Mouse (Mus musculus) MEL-GATA-1-ER (cell line): Measurements from ENCODE around the gene Evx2.

Experiments used
- DNase-seq: peaks from one replicate; pipeline ENCODE4 v3.0.0-alpha.2; 2012; ENCODE audit warnings: low read depth; ENCODE audit errors: extremely low read depth

Gene Evx2

DNA sequence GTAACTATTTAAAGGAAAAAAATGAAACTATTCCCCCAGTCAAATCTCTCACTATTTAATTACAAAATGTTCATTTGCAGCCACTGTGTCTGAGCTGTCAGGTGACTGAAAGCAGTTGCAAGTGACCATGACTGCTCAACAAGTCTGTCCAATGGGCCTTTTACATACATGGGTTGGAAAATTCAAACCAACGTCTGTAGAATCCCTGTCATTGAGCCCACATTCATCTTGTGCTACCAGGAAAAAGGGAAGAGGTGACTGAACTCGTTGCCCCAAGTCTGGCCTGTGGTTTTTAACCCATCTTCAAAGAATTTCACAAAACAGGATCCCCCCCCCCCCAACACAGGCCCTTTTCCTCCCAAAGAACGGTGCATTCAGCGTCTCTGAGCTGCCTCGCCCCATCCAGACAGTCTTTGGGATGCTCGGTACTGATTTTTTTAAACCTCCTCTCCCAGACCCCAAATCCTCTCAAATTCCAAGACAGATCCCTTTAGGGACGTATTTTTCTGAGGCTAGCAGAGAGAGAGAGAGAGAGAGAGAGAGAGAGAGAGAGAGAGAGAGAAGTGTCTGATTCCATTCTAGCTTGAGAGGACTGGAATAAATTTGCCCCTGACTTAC, 36.6 kb upstream of the Evx2 start:
- DNase-seq = no peak

DNA sequence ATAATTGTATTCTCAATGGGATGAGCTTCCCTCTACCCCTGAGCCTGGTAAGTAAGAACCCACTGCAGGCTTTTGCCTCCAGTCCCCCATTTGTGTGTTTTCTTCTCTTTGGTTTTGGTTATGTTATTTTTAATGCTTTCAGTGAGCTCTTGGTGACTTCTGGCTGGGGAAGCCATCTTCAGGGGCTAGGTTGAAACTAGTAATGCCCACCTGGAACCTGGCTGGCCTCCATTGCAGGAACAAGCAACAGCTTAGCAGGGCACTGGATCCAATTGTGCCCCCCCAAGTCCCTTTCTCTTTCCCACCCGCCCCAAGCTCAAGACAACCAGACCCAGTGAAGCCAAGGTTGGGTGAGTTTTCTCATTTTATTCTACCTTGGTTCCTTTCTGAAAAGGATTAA, 36.0 kb upstream of the Evx2 start:
- no peak for DNase-seq

DNA sequence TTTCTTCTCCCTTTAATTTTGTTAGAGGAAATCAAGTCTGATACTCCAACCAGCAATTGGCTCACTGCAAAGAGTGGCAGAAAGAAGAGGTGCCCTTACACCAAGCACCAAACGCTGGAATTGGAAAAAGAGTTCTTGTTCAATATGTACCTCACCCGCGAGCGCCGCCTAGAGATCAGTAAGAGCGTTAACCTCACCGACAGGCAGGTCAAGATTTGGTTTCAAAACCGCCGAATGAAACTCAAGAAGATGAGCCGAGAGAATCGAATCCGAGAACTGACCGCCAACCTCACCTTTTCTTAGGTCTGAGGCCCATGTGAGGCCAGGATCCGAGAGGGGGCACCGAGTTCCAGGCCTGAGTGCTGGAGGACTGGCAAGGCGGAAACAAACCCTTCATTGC, 34.7 kb upstream of the Evx2 start:
- DNase-seq = no peak

DNA sequence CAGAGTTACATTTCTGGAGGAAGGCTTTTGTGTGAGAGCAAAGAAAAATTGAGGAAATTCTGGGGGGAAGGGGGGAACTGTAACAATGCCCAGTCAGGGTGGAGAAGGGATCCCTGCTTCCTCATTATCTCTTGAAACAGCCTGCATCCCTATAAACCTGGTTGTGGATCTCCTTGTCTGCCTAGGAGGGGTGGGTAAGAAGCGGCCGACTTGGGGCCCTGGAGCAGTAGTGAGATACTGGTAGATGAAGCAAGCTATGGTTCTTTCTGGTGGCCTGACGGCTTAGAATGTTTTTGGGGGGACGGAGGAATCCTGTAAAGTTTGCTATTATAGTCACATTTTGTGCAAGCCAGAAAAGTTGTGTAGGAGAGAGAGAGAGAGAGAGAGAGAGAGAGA, 34.1 kb upstream of the Evx2 start:
- no peak for DNase-seq

DNA sequence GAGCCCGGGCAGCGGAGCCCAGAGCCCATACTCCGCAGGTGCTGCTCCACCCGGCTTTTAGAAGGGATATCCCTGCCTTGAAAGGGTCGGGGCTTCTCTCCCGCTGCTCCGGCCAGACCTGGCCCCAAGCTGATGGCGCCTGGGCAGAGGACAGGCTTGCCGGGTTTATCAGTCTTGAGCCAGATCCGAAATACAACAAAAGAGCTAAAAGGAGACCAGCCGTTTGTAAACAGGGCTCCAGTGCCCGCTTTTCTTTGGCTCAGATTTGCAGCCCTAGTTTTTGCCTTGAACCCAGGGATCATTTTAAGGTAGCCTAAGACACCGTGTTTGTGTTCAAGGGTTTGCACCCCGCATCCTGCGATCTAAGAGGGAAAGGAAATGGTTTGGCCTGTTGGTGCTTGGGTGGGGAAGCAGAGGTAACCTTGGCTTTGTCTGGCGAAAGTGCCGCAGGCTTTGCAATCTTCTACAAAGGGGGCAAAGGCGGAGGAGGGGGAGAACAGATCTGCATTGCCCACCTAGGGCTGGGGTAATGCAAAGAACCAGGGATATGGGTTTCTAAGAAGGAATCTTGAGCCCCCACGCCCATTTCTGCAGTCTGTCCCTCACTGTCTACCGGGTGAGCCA, 33.6 kb upstream of the Evx2 start:
- no peak for DNase-seq

DNA sequence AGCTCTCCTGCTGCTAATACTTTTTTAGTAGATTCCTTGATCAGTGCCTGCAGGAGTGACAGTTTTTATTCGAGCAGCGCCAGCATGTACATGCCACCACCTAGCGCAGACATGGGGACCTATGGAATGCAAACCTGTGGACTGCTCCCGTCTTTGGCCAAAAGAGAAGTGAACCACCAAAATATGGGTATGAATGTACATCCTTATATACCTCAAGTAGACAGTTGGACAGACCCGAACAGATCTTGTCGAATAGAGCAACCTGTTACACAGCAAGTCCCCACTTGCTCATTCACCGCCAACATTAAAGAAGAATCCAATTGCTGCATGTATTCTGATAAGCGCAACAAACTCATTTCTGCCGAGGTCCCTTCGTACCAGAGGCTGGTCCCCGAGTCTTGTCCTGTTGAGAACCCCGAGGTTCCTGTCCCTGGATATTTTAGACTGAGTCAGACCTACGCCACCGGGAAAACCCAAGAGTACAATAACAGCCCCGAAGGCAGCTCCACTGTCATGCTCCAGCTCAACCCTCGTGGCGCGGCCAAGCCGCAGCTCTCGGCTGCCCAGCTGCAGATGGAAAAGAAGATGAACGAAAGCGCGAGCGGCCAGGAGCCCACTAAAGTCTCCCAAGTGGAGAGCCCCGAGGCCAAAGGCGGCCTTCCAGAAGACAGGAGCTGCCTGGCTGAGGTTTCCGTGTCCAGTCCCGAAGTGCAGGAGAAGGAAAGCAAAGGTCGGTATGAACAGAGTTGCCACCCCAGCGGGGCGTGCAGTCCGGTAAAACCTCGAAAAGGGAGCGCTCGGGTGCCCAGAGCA, 32.8 kb upstream of the Evx2 start:
- no peak for DNase-seq

DNA sequence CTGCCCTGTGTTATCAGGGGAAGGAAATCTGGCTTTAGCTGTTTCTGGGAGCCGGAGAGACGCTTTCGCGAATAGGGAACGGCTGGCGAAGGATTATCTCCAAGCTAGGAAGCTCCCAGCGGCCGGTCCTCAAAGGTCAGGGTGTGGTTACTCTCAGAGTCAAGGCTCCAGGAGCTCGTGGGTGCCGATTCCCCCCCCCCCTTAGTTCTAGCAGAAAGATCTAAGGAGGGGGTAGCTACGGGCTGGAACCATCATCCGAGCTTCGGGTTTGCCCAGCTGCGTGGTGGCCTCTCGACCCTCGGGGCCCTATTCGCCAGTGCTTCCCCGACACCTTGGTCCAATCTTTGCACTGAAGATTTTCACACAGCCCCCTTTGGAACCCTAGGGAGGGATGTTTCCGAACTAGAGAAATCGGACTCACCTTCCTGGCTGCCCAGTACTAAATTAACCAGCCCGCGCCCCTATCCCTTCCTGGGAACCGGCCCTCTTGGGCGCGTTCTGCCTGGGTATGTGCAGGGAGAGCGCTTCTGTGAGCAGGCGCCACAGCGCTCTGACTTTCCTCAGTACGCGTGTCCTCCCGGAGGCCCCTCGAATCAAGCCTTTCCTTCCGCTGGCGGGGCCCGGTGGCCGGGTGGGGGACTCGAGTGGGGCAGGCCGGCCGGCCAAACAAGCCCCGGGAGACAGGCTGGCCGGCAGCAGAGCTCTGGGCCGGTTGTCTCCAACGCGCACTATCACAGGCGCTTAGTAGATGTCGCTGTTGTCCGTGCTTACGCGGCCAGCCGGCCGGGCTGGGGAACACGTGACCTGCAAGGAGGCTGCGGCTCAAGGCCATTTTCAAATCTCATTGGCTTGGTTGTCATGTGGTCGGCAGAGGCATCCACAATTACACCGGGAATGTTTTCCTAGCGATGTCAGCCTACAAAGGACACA, 31.9 kb upstream of the Evx2 start, which contains the start of gene Hoxd10:
Hoxd10 (plus strand) TSS at position 903 of the 930 bp plus-strand sequence.
- DNase-seq = no peak

DNA sequence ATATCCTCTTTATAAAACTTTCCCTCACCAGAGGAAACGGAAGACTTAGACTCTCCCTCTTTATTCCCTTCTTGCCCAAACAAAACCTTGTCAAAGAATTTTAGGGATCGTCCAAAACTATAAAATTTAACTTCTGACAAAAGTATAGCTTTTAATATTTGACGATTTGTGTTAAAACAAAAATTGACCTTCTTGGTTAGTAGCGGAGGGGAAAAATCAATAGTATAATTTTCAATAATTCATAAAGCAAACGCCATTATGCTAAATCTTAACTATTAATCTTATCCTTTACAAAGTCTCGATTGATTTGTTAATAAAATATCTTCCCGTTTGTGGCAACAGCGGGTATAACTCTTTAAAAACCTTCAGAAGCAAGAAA, 31.0 kb upstream of the Evx2 start:
- no peak for DNase-seq

DNA sequence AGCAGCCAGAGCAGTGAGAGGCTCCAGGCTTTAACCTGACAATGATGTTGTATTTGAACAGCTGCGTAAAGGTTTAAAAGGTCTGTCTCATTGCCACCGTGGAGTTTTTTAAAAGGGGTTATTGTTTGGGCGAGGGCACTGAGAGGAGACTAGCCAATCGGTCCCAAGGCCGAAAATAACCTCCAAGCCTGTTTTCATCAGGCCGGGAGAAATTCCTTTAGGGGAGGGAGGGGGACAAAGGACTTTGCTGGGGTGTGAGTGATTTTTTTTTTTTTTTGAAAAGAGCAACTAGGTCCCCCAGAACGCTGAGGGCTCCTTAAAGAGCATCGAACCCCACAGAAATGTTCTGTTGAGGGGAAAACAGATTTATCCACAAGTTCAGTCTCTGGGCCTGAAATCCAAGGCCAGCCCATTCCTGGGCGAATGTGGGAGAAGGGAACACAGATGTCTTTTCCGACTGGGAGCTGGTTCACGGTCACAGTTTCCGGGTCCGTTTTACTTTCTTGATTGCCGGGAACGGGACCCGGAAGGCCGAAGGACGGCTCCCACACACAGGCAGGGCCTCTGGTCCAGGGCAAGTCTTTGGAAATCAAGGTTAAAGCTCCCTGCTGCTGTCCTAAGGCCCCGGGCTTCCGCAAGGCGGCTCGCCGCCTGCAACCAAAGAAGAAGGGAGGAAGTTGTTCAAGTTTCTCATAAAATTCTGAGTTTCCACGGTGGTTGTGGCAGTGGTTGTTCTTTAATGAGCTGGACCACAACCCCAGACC, 30.4 kb upstream of the Evx2 start:
- no peak for DNase-seq

DNA sequence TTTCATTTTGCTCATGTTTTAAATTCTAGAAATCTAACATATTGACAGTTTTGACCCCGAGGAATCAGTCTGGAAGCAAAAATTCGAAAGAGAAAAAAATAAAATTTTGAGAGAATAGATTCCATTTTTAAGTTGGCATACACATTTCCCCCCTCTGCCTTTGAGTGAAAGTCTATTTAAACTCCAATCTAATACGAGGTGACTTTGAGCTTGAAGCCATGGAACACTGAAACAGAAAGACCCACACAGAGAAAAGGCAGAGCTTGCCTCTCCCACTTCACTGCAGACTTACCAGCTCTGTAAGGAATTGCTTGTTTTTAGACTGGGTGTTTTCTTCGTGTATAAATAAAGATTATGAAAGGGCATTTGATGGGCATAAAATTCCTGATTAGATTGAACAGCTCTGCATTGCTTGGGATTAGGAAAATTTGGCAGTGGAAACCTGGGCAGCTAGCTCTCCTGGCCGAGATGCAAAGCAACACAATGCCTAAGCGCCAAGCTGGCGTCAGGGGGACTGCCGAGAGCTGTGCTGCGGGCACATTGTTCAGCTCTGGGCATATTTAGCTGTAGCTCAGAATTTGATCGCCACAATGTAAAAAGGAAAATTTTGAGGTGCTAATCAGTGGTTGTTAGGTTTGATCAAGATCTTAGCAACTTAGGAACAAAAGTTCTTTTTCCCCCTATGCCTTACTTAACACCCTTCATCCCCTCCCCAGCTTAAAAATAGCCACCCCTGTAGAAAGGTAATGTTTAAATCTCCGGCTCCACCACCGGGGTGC, 29.6 kb upstream of the Evx2 start:
- DNase-seq = no peak

DNA sequence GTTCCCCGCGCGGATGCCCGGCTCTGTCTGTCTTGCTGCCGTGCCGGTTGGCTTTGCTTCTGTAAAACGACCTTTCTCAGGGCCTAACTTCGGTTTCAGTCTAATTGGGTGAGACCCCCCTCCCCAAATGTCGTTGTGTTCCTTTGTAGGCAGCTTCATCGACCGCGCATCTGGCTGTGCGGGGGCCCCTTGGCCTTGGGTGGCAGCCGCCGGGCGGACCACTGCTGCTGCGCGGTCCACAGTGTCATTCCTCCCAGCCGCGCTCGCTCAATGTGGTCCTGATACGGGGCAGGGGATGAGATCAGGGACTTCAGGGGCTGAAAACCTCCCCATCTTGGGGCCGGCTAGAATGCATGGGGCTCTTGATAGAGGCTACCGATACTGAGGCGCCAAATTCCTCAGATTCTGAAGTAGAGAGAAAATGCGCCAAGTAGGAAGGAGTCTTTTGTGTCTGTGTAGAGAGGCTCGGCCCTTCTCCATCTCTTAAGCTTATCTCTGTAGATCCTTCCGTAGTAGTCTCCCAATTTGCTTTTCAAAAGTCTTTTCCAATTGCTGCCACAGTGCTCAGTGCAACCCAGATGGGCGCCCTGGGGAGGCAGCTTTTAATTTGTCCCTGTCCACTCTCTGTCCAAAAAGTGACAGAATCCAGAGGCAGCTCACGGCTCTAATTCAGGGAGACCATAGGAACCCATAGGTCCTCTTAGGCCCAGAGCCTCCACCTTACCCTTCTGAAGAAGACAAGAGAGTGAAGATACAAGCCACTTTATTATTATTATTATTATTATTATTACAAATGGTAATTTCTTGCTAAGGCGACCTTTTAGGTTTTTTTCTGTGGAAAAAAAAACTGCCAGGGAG, 28.6 kb upstream of the Evx2 start:
- DNase-seq = no peak

DNA sequence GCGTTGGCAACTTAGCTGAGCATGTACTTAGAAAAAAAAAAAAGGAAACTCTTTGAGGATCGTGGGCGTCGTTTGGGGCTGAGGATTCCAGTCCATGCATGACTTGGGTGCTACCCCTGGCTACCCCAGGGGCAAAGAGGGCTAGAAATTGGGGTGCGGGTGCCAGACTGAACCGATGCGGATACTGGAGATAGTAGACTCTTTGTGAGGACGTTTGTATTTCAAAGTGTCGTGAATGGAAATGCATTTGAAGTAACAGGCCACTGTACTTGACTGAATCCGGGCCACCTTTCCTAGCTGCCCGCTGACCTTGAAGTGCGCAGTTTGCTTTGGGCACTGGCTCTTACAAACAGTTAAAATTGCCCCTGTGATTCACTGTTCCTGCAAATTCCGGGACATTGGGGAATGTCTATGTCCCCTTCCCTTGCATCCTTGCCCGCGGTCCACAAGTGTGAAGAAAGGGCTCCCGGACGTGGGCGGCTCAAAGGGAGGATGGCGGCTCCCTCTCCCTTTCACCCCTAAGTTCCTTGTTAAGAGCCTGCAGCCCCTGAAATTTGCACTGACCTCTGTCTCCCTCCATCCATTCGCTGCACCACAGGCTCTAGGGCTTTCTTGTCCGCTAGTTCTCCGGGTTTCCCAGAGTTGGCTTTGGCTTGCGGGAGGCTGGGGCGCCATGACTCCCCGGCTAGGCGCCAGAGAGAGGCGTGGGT, 27.8 kb upstream of the Evx2 start:
- DNase-seq = no peak

DNA sequence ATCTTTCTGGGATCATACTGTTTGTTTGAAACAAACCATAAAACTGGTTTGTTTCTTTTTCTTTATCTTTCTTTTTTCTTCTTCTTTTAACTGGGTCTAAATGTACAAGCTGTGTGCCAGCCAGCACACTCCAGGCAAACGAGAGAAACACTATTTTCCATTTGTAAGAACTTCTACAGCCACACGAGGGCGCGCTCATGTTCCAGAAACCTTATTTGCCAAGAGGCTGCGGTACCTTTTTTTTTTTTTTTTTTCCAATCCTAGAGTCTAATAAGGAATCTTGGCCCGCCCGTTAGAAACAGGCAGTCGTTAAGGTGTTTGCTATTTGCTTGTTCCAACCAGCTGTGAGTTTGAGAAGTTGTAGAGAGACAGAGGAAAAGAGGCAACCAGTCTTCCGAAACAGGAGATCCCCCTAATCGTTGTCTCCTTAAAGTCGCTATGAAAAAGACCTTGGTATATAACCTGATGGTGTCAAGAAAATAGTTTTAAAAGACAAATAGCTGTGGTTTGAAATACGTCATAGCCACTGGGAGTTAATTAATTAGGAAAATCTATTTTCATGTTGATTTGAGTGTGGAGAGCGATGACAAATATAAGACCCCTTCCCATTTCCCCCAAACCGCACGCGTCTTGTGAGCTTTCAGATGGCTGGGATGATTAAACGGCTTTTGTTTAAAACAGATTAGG, 27.1 kb upstream of the Evx2 start:
- no peak for DNase-seq

DNA sequence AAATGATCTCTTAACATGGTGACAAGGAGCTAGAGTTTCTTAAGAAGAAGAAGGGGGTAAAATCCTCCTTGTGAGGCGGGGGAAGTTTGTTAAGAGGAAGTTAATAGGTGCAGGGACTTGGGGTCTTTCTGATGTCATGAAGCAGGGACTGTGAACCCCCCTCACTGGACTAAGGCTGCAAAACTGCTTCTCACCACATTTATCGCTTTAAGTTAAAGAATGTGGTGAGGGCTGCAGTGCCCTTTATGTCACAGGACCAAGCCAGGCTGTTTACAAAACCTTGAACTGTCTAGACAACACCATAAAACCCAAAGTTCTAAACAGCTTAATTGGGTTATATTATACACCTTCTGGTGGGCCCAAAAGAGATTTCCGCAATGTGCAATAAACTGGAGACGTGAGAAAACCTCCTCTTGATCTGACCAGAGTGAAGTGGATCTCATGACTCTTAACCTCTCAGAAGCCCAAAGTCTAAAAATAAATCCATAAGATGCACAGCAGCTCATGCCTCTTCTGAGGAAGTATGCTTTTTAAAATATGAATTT, 25.8 kb upstream of the Evx2 start:
- DNase-seq = no peak

DNA sequence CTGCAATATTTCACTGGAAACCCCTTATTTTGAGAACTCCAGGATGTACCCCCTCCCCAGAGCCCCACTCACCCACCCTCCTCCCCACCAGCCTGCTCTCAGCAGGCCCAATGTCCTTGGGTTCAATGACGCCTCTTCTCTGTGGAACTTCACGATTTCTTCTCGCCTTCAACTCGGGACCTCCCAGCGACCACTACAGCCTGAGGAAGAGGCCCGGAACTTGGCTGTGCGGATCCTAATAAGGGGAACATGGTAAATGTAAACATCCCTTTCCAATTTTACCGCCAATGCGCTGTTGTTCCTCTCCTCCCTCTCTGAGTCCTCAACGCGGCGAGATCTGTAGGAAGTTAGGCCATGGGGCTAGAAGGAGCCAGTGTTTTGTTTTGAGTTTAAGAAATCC, 24.7 kb upstream of the Evx2 start:
- DNase-seq = no peak

DNA sequence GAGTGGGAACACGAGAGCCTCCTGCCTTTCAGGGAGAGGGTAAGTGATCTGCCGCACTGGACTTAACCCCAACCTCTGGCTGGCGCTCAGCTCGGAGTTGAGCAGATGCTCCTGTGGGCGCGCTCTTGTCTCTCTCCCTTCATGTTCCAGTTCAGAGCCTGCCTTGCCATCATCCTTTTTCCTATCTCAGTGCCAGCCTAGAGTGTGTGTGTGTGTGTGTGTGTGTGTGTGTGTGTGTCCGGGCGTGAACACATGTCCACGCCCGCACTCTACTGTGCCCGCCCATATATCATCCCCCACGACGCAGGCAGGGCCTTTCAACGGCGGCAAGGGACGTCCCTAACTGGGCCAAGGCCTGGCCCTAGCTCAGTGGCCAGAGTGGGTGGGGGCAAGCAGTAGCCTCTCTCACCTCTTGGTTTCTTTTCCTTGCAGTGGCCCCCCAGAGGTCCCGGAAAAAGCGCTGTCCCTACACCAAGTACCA, 24.2 kb upstream of the Evx2 start:
- DNase-seq = no peak

DNA sequence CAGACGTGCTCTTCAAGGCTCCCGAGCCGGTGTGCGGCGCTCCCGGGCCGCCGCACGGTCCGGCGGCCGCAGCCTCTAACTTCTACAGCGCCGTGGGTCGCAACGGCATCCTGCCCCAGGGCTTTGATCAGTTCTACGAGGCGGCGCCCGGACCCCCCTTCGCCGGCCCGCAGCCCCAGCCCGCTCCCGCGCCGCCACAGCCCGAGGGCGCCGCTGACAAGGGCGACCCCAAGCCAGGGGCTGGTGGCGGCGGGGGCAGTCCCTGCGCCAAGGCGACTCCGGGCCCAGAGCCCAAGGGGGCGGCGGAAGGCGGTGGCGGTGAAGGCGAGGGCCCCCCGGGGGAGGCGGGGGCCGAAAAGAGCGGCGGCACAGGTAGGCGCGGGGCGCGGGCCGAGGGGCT, 23.4 kb upstream of the Evx2 start:
- DNase-seq = no peak
